Mouse (Mus musculus): Measurements from ENCODE around the gene Ak4.

The Ak4 gene

DNA sequence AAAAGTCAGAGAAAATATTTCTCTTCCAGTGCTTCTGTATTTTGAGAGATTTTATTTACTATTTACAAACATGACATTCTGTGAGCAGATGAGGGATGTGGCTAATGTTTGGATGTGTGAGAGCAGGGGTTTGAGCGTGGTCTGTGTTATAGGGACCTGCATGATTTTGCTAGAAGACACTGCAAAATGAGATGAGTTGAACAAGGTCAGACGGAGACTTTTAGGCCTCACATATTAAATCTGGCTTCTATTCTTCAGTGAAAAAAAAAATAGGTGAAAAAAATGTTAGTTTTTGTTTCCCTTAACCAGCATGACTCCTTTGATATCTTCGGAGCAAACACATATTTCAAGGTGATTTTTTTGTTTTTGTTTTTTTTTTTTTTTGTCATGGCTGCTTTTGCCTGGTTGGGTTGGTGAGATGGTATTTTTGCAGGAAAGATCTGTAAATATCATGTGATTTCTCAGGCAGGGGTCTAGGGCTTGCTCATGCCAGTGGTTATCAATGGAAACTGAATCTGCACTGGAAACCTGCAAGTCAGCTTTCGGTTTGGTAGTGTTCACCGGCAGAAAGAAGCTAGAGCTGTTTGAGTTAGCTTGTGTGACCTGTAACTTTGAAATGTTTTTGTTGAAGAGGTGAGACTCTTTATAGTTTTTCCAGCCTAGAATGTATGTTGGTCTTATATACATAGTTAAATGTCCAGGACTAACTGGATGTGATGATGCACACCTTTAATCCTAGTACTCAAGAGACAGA lies 92.9 kb downstream of the Ak4 start:
- DNase-seq (ENCODE audit: low spot score): no peak

DNA sequence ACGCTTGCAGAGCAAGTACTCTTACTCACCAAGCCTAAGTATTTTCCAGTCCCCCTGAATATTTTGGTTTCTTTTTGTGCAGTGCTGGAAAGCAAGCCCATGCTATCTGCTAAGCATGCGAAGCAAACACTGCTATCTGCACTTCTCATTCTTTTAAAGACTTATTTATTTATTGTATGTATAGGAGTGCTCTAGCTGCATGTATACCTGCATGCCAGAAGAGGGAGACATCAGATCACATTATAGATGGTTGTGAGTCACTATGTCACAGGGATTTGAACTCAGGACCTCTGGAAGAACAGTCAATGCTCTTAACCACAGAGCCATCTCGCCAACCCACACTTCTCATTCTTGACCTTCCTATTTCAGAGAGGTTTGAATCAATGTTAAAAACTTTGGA lies 94.2 kb downstream of the Ak4 start:
- no peak for DNase-seq (ENCODE audit: low spot score)

DNA sequence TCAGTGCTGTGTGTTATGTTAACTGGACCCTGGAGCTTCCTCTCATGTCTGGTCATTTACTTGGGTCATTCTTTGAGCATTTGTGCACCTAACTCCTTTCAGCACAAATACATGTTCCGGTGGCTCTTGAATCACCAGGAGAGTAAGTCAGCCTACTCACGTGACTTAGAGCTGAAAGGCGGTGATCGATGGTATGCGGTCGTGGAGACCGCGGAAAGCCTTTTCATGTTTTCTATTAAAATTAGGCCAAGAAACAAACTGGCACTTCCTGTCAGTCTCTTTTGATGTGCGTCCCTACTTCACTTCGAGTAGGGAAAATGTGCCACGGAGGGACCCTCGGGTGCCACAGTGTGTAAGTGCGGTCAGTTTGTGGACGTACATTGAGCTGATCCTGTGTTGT lies 96.8 kb downstream of the Ak4 start:
- no peak for DNase-seq (ENCODE audit: low spot score)

All from T-cell, adult 2 months (primary cell).